Mouse (Mus musculus): ENCODE measurements around the gene Clpb. TPM values are rescaled to one million over a fixed set of nuclear protein-coding genes. Genes with fewer than 3 reads are reported as not detected.

Clpb gene
- total RNA-seq, 1 experiment from 2014 or later: 7.7 TPM

GRCm38 (mm10) chr7:101709586-101709985 is 46.2 kb downstream of the Clpb start:
- no peak for ATAC-seq (ENCODE audit: extremely low read depth, insufficient number of reproducible peaks, low FRiP score, poor library complexity, severe bottlenecking)

- ATAC-seq (ENCODE audit: extremely low read depth, insufficient number of reproducible peaks, low FRiP score, poor library complexity, severe bottlenecking): no peak
Measured at GRCm38 (mm10) chr7:101710236-101710635, 46.8 kb downstream of the Clpb start.

- ATAC-seq (ENCODE audit: extremely low read depth, insufficient number of reproducible peaks, low FRiP score, poor library complexity, severe bottlenecking): no peak
Measured at GRCm38 (mm10) chr7:101713828-101714400, 50.5 kb downstream of the Clpb start.

- no peak for ATAC-seq (ENCODE audit: extremely low read depth, insufficient number of reproducible peaks, low FRiP score, poor library complexity, severe bottlenecking)
Measured at GRCm38 (mm10) chr7:101715041-101715551, 51.7 kb downstream of the Clpb start.

- ATAC-seq (ENCODE audit: extremely low read depth, insufficient number of reproducible peaks, low FRiP score, poor library complexity, severe bottlenecking): no peak
Measured at GRCm38 (mm10) chr7:101720356-101720755, 56.9 kb downstream of the Clpb start.

GRCm38 (mm10) chr7:101725081-101725480 is 61.6 kb downstream of the Clpb start:
- ATAC-seq (ENCODE audit: extremely low read depth, insufficient number of reproducible peaks, low FRiP score, poor library complexity, severe bottlenecking): no peak

GRCm38 (mm10) chr7:101726980-101727379 is 63.5 kb downstream of the Clpb start:
- no peak for ATAC-seq (ENCODE audit: extremely low read depth, insufficient number of reproducible peaks, low FRiP score, poor library complexity, severe bottlenecking)

GRCm38 (mm10) chr7:101732096-101732495 is 68.7 kb downstream of the Clpb start:
- ATAC-seq (ENCODE audit: extremely low read depth, insufficient number of reproducible peaks, low FRiP score, poor library complexity, severe bottlenecking): no peak

GRCm38 (mm10) chr7:101733042-101733441 is 69.6 kb downstream of the Clpb start:
- ATAC-seq (ENCODE audit: extremely low read depth, insufficient number of reproducible peaks, low FRiP score, poor library complexity, severe bottlenecking): no peak

GRCm38 (mm10) chr7:101735297-101735696 is 71.9 kb downstream of the Clpb start:
- ATAC-seq (ENCODE audit: extremely low read depth, insufficient number of reproducible peaks, low FRiP score, poor library complexity, severe bottlenecking): no peak

GRCm38 (mm10) chr7:101737735-101738134 is 74.3 kb downstream of the Clpb start:
- no peak for ATAC-seq (ENCODE audit: extremely low read depth, insufficient number of reproducible peaks, low FRiP score, poor library complexity, severe bottlenecking)

- ATAC-seq (ENCODE audit: extremely low read depth, insufficient number of reproducible peaks, low FRiP score, poor library complexity, severe bottlenecking): no peak
Measured at GRCm38 (mm10) chr7:101739602-101740001, 76.2 kb downstream of the Clpb start.

GRCm38 (mm10) chr7:101743487-101743886 is 80.1 kb downstream of the Clpb start:
- no peak for ATAC-seq (ENCODE audit: extremely low read depth, insufficient number of reproducible peaks, low FRiP score, poor library complexity, severe bottlenecking)

GRCm38 (mm10) chr7:101746559-101747334 is 83.3 kb downstream of the Clpb start:
- ATAC-seq (ENCODE audit: extremely low read depth, insufficient number of reproducible peaks, low FRiP score, poor library complexity, severe bottlenecking): no peak

- ATAC-seq (ENCODE audit: extremely low read depth, insufficient number of reproducible peaks, low FRiP score, poor library complexity, severe bottlenecking): no peak
Measured at GRCm38 (mm10) chr7:101750268-101750667, 86.8 kb downstream of the Clpb start.

- ATAC-seq (ENCODE audit: extremely low read depth, insufficient number of reproducible peaks, low FRiP score, poor library complexity, severe bottlenecking): no peak
Measured at GRCm38 (mm10) chr7:101752346-101752745, 88.9 kb downstream of the Clpb start.

GRCm38 (mm10) chr7:101753492-101753891 is 90.1 kb downstream of the Clpb start:
- no peak for ATAC-seq (ENCODE audit: extremely low read depth, insufficient number of reproducible peaks, low FRiP score, poor library complexity, severe bottlenecking)

GRCm38 (mm10) chr7:101754416-101754815 is 91.0 kb downstream of the Clpb start:
- ATAC-seq (ENCODE audit: extremely low read depth, insufficient number of reproducible peaks, low FRiP score, poor library complexity, severe bottlenecking): no peak

GRCm38 (mm10) chr7:101755301-101755700 is 91.9 kb downstream of the Clpb start:
- no peak for ATAC-seq (ENCODE audit: extremely low read depth, insufficient number of reproducible peaks, low FRiP score, poor library complexity, severe bottlenecking)

All from neutrophil, adult 5-6 weeks (primary cell).